Mouse (Mus musculus) monocyte, adult 2 months (primary cell): ENCODE measurements at regions not wholly inside any gene's neighbourhood (a gene's known extent, or its start where the extent isn't known, plus 50 kb on each side); places are given as distances from the start of the nearest gene placed in this dataset.
"Not testable (repeated sequence)": the region's sequence is repeated elsewhere in the genome, so short reads cannot be mapped to it uniquely, and the experiment has no call there.

Experiments
- DNase-seq, 2 experiments: peaks; one replicate each; pipeline ENCODE4 v3.0.0; 2022; ENCODE audit warnings: low spot score in 2 of 2, low read depth in 1 of 2

DNA sequence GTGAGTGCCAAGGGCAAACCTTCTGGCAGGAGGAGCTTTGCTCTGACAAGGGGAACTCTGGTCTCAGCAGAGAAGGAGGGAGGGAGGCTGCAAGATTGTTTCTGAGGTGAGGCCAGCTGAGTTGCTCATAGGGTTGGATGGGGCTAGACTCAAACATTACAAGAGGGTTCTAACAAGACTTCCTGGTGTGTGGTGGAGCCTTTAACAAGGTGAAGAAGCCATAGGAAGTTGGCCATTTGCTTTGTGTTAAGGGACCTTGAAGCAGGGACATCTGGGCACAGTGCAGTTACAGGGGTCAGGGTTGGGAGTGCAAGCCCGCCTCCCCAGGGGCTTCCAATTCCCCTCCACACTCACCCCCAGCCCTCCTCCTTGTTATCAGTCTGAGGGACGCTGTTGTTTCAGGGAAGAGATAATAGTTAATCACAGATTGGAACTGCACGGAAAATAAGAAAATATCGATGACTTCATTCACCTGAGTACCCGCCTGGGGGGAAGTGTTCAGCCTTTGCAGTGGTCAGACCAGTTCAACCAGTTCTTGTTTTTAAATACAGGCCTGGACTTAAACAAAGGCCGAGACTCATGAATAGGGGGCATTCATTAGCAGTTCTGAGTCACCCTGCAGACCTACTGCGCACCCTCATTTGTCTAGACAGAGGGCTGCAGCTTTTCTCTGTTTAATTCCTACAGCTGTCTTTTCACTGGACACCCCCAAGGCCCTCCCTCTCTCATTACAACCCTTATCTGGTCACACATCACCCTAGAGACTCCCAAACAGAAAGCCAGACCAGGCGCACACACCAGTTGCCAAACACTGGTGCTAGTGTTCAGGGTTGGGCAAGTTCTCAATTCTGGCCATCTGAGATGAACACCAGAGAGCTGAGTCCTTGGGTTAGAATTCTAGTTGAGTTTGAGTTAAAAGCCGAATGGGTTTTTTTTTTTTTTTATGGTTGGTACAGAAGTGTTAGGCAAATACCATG is 139.5 kb downstream of the Bcl2l11 start:
- no peak for DNase-seq

DNA sequence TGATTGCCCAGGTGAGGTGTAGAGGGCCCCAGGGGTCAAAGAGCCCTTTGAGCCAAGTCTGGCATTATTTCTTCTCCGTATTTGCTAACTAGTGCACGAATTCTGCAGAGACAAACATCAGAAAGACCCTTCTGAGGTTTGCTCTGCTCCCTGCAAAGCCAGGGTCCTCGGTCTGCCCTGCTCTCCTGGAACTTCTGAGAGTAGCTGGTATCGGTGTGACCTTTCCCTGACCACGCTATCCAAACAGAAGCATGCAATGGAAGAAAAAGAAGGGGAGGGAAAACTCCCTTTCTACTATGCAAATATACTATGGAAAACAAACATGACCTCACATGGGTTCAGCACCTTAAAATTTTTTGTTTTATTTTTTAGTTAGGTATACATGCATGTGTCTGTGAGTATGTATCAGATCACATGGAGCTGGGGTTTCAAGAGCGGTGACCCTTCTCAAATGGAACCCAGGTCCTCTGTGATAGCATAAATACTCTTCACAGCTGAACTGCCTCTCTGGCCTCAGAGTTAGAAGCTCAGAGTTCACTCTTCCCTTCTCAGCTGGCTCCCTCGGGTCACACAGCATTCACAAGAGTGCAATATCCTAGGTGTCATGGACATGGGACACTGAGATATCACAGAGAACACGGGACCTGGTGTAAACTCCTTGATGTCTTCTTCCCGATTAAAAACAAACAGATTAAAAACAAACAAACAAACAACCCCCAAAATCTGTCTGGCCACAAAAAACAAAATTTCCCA is 144.7 kb downstream of the Bcl2l11 start:
- no peak for DNase-seq

DNA sequence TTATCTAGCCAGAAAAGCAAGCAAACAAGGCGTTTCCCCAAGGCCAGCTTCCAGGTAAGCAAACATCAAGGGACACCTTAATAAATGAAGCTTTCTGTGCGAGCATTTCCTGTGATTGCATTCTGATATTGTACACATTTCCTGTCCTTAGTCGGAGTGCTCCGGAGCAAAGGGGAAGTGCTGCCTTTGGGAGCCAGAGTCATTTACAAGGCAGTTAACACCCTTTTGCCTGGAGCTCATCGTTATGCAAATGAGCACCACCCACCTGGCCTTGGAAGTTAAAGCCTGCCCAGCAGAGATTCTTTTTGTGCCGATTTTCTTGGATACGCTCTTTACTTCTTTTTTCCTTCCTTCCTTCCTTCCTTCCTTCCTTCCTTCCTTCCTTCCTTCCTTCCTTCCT is 147.0 kb downstream of the Bcl2l11 start:
- DNase-seq, result no peak

DNA sequence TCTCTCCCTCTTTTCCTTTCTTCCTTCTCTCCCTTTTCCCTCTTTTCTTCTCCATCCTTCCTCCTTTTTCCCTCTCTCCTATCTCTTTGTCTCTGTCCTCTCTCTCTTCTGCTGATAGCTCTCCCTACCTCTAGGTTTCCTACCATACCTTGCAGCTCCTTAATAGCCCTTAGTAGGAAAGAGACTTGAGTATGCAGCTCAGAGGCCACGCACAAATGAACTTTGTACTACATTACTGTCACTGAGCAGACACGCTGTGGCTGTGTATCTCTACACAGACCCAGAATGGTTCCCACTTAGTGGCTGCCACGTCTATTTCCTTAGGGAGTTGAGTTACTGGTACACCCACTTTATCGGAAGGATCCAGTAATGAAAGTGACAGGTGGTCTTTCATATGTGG is 147.5 kb downstream of the Bcl2l11 start:
- no peak for DNase-seq

DNA sequence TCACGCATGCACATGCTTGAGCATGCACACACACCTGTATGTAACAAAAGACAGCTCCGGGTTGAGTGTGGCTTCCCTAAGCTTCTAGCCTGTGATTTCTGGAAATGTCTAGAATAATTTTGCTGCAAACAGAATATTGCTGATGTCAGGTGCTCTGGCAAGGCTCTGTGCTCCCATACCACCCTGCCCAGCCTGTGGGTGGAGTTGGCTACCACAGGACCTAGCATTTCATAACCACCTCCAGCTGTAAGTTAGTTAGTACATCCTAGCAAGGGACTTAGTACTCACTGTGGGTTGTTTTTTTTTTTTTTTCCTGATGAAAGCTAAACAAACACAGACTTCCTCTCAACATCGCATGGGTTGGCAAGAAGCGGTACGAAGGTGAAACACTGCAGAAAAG is 150.5 kb downstream of the Bcl2l11 start:
- no peak for DNase-seq

GRCm38 (mm10) chr2:128277387-128278123 is 151.7 kb downstream of the Bcl2l11 start:
- DNase-seq, result no peak

DNA sequence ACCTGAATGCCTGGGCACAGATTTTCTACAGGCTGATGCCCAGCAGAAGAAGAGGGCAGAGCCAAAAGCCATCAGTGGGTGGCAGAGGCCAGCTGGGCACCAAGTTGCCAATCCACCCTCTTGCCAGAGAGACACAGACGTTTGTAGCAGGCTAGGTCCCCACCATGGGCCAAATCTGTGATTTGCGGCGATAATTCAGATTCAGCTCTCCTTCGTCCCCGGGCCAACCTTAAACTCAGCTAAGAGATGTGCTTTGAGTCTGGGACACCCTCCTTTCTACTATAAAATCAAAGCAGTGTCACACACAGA is 152.2 kb downstream of the Bcl2l11 start:
- DNase-seq, result no peak

DNA sequence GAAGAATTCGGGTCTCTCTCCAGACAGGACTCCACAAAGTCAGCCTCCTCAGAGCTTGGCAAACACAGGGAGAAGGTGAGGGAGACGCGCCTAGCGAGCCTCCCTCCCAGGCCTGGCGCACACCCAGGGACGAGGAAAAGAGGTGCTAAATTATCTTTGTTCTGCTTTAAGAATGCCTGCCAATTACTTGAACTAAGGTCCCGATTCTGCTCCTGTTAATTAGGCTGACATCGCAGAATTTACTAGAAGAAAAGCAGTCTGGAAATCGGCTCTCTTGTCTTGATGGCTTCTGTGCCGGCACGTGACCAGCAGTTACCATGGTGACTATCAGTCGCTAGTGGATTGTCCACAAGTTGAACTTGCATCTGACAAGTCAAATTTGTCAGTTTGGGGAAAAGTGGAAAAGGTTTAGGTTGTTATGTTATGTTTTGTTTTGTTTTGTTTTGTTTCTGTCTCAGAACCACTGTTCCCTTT is 152.8 kb downstream of the Bcl2l11 start:
- no peak for DNase-seq

GRCm38 (mm10) chr2:128279127-128279710 is 153.4 kb downstream of the Bcl2l11 start:
- DNase-seq, result no peak

GRCm38 (mm10) chr2:128282591-128282990 is 156.8 kb downstream of the Bcl2l11 start:
- no peak for DNase-seq

- DNase-seq, result no peak
Observed at GRCm38 (mm10) chr2:128284822-128285421, 159.1 kb downstream of the Bcl2l11 start.

- no peak for DNase-seq
Observed at GRCm38 (mm10) chr2:128285457-128285856, 159.6 kb downstream of the Bcl2l11 start.

GRCm38 (mm10) chr2:128288138-128288551 is 162.3 kb downstream of the Bcl2l11 start:
- DNase-seq, result no peak

GRCm38 (mm10) chr2:128290609-128291008 is 164.8 kb downstream of the Bcl2l11 start:
- DNase-seq, result no peak

DNA sequence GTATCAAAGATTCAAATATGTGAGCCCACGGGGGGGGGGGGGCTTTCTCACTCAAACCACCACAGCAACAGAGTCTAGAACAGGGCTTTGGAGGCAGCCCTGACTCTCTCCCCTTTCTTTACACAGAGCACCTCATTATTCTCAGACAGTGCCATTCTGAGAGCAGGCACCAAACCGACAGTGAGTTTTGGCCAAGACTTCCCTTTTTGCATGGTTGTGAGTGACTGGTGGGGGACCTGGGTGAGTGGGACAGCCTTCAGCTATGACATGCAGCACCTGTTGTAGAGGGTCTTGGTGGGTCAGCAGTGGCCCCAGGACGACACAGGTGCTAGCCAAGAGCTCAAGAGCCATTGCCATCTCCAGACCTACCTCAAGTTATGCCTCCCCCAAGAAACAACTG is 168.8 kb downstream of the Bcl2l11 start:
- DNase-seq, result no peak

DNA sequence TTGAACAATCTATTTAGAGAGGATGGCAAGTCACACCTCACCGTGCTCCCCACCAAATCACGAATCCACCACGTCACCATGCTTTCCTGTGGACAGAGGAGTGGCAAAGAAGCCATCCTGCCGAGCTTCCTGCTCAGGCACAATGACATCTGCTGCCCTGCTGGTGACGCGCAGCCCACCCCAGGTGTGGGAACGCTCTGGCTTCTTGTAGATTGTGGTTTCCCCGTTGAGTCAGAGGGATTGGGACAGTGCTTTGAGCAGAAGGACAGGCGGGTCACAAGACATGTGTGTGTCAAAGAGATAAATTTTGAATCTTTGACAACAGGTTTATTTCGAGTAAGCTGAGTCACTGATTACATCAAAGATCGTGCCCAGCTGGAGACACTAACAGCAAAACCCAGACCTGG is 169.2 kb downstream of the Bcl2l11 start:
- DNase-seq, result peak; percentile 72 to 79

- no peak for DNase-seq
Observed at GRCm38 (mm10) chr2:128295726-128296234, 169.9 kb downstream of the Bcl2l11 start.

GRCm38 (mm10) chr2:128296423-128296822 is 170.6 kb downstream of the Bcl2l11 start:
- not testable (repeated sequence) for DNase-seq

GRCm38 (mm10) chr2:128296897-128297296 is 171.1 kb downstream of the Bcl2l11 start:
- peak; percentile 46 to 48 for DNase-seq

- DNase-seq, result no peak
Observed at GRCm38 (mm10) chr2:128297821-128298220, 172.0 kb downstream of the Bcl2l11 start.
